Mouse (Mus musculus) embryonic facial prominence, embryonic 10.5 days (tissue): ENCODE measurements at regions not wholly inside any gene's neighbourhood (a gene's known extent, or its start where the extent isn't known, plus 50 kb on each side); places are given as distances from the start of the nearest gene placed in this dataset.
A peak's percentile ranks its signal among the peaks of the same experiment; 100 is the strongest.

Experiments used
- DNase-seq: peaks from one replicate; pipeline ENCODE4 v3.0.0-alpha.2; 2017; ENCODE audit warnings: low spot score
- H3K27ac ChIP-seq: fragments of 300-500 bp; sonication (generic); replicated peaks from 2 replicates; pipeline ENCODE4 v1.5.1; 2016; ENCODE audit warnings: mild to moderate bottlenecking
- H3K27me3 ChIP-seq: fragments of 300-500 bp; sonication (generic); replicated peaks from 2 replicates; pipeline ENCODE4 v1.6.1; 2016; ENCODE audit warnings: low read depth, mild to moderate bottlenecking; ENCODE audit not compliant: poor library complexity, severe bottlenecking
- H3K36me3 ChIP-seq: fragments of 300-500 bp; sonication (generic); replicated peaks from 2 replicates; pipeline ENCODE4 v1.6.1; 2016; ENCODE audit warnings: mild to moderate bottlenecking, moderate library complexity
- H3K4me1 ChIP-seq: fragments of 300-500 bp; sonication (generic); 2 replicates; pipeline ENCODE4 v1.6.1; 2016
- H3K4me3 ChIP-seq: fragments of 300-500 bp; sonication (generic); 2 replicates; pipeline ENCODE4 v1.5.1; 2016; ENCODE audit warnings: mild to moderate bottlenecking, moderate library complexity
- H3K9me3 ChIP-seq: fragments of 300-500 bp; sonication (generic); 2 replicates; pipeline ENCODE4 v1.6.1; 2016; ENCODE audit warnings: mild to moderate bottlenecking
- WGBS: fragments of 180-500 bp; shearing (Covaris S2); methylation state at CpG from one replicate; pipeline ENCODE4 v1.1.7; 2016; 5-methylcytosine and 5-hydroxymethylcytosine counted together

DNA sequence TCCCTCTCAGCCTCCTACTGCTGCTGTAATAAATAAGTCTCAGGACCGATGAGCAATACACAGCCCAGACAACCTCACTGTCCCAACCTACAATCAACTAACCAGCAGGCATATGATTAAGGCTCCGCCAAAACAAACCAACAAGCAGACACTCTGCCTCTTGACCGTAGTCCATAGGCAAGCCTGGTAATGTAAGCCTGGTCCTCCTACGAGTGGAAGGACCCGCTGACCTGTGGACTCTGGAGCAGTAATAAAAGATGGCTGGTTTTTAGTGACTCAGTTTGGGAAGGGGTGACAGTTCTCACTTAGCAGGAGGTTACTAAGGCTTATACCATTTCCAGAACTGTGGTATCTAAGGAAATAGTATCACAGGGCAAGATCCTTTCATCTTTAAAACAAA, 53.4 kb downstream of the Gm47996 start:
- WGBS, result 81% methylated on average over 5 of the region's 5 CpGs
- no peaks in the 10 kb centered on the region for H3K27me3 ChIP-seq
- no peak for DNase-seq
- H3K36me3 ChIP-seq, result no peaks in the 10 kb centered on the region
- no peak overlapping the region for H3K4me3 ChIP-seq
- H3K4me1 ChIP-seq, result 0 out of 2 replicates have a peak, but pooled peaks cover 8% of the 10 kb centered on the region
- H3K9me3 ChIP-seq, result no peaks in the 10 kb centered on the region
- no peak overlapping the region for H3K27ac ChIP-seq

- no peak overlapping the region for H3K4me3 ChIP-seq
- DNase-seq, result no peak
Observed at GRCm38 (mm10) chr1:151263830-151264229, 53.9 kb downstream of the Gm47996 start.

GRCm38 (mm10) chr1:151264789-151265188, 54.9 kb downstream of the Gm47996 start:
- Histone ChIP-seq H3K36me3 (no peaks in the 10 kb centered on the region), H3K27me3 (no peaks in the 10 kb centered on the region), H3K27ac (no peak overlapping the region), H3K4me1 (no peaks in the 10 kb centered on the region), H3K4me3 (no peak overlapping the region), H3K9me3 (no peaks in the 10 kb centered on the region)
- 94% methylated on average over 6 of the region's 6 CpGs for WGBS
- no peak for DNase-seq

More at GRCm38 (mm10) chr1:151263830-151264229, 53.9 kb downstream of the Gm47996 start:
- H3K4me1 ChIP-seq, result 0 out of 2 replicates have a peak, but pooled peaks cover 5% of the 10 kb centered on the region
- H3K9me3 ChIP-seq, result no peaks in the 10 kb centered on the region
- 75% methylated on average over 2 of the region's 2 CpGs for WGBS
- no peak overlapping the region for H3K27ac ChIP-seq
- no peaks in the 10 kb centered on the region for H3K27me3 ChIP-seq
- H3K36me3 ChIP-seq, result no peaks in the 10 kb centered on the region

DNA sequence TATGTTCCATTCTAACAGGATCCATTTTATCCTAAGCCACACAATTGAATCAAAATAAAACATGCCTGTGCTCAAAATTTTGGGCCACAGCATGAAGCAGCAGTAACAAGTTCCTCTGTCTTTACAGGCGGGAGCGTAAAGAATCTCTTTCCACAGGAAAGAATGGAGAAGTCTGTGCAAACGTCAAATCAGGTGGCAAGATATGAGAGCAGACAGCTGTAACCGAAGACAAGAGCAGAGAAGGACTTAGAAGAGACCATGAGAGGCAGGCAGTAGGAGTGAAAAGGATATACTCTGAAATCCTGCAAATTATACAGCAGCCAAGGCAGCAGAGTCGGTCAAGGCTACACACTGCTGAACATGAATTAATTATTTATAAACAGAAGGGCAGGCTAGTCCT, 55.7 kb downstream of the Gm47996 start:
- Histone ChIP-seq H3K4me1 (no peaks in the 10 kb centered on the region), H3K4me3 (no peak overlapping the region), H3K9me3 (no peaks in the 10 kb centered on the region), H3K27me3 (no peaks in the 10 kb centered on the region), H3K36me3 (no peaks in the 10 kb centered on the region), H3K27ac (no peak overlapping the region)
- DNase-seq, result no peak
- 80% methylated on average over 5 of the region's 5 CpGs for WGBS

DNA sequence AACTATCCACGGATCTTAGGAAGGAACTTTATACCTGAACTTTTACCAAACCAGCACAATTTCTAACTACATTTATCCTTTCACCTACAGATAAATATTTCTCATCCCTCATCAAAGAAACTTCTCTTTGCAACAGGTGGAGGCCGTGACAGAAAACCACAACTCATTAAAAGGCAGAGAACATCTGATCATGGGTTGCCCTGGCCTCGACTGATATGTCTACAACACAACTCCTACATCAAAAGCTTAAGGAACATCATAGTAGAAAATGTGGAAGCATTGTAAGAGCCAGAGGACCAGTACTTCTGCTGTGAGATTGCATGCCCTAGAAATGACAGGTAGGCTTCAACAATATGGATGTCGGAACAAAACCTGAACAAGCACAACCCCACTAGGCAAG, 56.8 kb downstream of the Gm47996 start:
- Histone ChIP-seq H3K4me3 (no peak overlapping the region), H3K4me1 (no peaks in the 10 kb centered on the region), H3K27me3 (no peaks in the 10 kb centered on the region), H3K9me3 (no peaks in the 10 kb centered on the region), H3K27ac (no peak overlapping the region), H3K36me3 (no peaks in the 10 kb centered on the region)
- DNase-seq, result no peak
- 89% methylated on average over 4 of the region's 4 CpGs for WGBS

DNA sequence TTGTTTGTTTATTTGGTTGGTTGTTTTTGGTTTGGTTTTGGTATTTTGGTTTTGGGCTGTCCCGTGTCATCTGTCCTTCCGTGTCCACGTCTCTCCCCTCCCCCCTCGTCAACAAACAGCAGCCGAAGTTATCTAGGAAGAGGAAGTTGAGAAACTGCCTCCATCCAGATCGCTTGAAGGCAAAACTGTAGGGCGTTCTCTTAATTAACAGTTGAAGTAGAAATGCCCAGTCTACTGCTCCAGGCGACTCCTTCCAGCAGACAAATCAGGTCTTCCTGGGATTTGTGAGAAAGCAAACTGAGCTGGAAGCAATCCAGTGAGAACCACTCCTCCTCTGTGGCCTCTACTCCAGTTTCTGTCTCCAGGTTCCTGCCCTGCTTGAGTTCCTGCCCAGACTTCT, 60.8 kb downstream of the Gm47996 start:
- no peaks in the 10 kb centered on the region for H3K4me1 ChIP-seq
- WGBS, result 79% methylated on average over 8 of the region's 8 CpGs
- H3K27me3 ChIP-seq, result no peaks in the 10 kb centered on the region
- no peak overlapping the region for H3K4me3 ChIP-seq
- DNase-seq, result no peak
- H3K36me3 ChIP-seq, result no peaks in the 10 kb centered on the region
- H3K27ac ChIP-seq, result no peak overlapping the region
- H3K9me3 ChIP-seq, result no peaks in the 10 kb centered on the region

DNA sequence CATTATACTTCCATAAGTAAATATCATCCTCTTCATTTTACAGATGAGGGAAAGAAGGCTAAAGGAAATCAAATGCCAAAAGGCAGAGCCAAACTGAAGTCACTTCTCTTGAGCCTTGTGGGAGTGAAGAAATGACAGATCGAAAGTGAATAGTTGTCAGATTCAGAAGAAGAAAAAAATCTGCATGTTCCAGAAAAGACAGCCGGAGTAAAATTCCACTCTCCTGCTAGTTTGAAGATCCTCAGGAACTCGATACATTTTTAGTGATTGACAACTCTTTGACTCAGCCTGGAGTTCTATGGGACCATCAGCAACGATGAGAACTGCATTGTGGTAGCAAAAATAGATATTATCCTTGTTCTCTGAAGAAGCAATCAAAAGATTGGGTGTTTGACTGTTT, 64.4 kb downstream of the Gm47996 start:
- no peak for DNase-seq
- 89% methylated on average over 4 of the region's 4 CpGs for WGBS
- H3K36me3 ChIP-seq, result no peaks in the 10 kb centered on the region
- H3K4me1 ChIP-seq, result no peaks in the 10 kb centered on the region
- no peak overlapping the region for H3K27ac ChIP-seq
- H3K9me3 ChIP-seq, result no peaks in the 10 kb centered on the region
- no peaks in the 10 kb centered on the region for H3K27me3 ChIP-seq
- no peak overlapping the region for H3K4me3 ChIP-seq

- no peak overlapping the region for H3K27ac ChIP-seq
- DNase-seq, result no peak
- WGBS, result 85% methylated on average over 3 of the region's 3 CpGs
- H3K27me3 ChIP-seq, result no peaks in the 10 kb centered on the region
- H3K4me1 ChIP-seq, result no peaks in the 10 kb centered on the region
- no peaks in the 10 kb centered on the region for H3K36me3 ChIP-seq
- H3K9me3 ChIP-seq, result no peaks in the 10 kb centered on the region
- H3K4me3 ChIP-seq, result no peak overlapping the region
Observed at GRCm38 (mm10) chr1:151275581-151275980, 65.7 kb downstream of the Gm47996 start.

DNA sequence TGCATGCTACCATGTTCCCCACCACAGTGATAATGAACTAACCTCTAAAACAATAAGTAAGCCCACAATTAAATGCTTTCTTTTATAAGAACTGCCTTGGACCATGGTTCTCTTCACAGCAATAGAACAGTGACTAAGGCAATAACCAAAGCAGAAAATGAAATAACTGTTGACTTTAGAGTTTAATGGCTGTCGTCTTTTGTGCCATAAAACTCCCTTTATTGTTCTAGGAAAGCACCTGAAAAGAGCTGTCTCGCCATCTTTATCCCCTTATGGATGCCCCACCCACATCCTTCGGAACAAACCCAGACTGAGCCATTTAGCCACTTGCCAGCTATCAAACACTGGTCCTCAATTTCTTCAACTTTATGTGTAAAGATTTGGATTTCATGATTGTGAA, 64.3 kb upstream of the Ivns1abp start:
- no peaks in the 10 kb centered on the region for H3K4me1 ChIP-seq
- no peaks in the 10 kb centered on the region for H3K36me3 ChIP-seq
- no peak for DNase-seq
- H3K9me3 ChIP-seq, result no peaks in the 10 kb centered on the region
- H3K4me3 ChIP-seq, result no peak overlapping the region
- H3K27me3 ChIP-seq, result no peaks in the 10 kb centered on the region
- 86% methylated on average over 3 of the region's 3 CpGs for WGBS
- H3K27ac ChIP-seq, result no peak overlapping the region

DNA sequence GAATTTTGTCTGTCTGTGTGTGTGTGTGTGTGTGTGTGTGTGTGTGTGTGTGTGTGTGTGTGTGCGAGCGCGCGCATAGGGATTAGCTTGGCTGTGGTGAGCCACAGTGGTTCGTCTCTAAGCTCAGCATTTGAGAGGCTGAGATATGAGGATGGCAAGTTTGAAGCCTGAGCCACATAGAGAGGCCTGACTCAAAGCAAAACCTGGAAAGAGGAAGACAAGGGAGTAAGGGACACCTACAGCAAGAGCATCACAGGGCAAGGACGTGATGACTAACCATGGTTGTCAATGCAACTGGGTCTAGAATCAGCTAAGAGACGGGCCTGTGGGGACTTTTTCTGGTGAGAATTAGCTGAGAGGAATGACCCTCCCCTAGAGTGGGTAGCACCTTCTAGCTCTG, 59.2 kb upstream of the Ivns1abp start:
- WGBS, result 93% methylated on average over 7 of the region's 7 CpGs
- Histone ChIP-seq H3K27ac (no peak overlapping the region), H3K9me3 (no peaks in the 10 kb centered on the region), H3K4me3 (no peak overlapping the region), H3K36me3 (no peaks in the 10 kb centered on the region), H3K27me3 (no peaks in the 10 kb centered on the region), H3K4me1 (peaks cover 6% of the 10 kb centered on the region)
- DNase-seq, result no peak

DNA sequence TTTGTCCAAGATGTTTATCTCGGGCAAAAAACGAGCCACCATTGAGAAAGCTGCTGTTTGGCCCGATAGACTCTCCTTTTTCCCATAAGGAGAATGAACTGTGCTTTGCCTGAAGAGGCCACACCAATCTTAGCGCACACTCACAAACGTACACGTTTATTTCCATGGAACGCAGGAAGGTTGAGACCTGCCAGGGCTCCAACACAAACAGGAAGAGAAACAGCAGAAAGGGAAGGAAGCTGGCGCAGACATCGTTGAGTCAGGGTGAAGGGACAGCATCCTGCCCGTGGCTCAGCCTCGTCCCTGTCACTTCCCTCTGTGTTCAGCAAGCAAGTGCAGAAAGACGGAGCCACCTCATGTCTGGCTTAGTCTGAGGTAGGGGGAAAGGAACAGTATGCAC, 56.8 kb upstream of the Ivns1abp start:
- 47% methylated on average over 12 of the region's 12 CpGs for WGBS
- peak; percentile 14 for DNase-seq
- peaks cover 6% of the 10 kb centered on the region for H3K4me1 ChIP-seq
- peak overlapping the region; percentile 5; the same call in 1 of the 2 replicates for H3K4me3 ChIP-seq
- H3K36me3 ChIP-seq, result no peaks in the 10 kb centered on the region
- no peaks in the 10 kb centered on the region for H3K27me3 ChIP-seq
- peak overlapping the region; percentile 35 for H3K27ac ChIP-seq
- H3K9me3 ChIP-seq, result no peaks in the 10 kb centered on the region

DNA sequence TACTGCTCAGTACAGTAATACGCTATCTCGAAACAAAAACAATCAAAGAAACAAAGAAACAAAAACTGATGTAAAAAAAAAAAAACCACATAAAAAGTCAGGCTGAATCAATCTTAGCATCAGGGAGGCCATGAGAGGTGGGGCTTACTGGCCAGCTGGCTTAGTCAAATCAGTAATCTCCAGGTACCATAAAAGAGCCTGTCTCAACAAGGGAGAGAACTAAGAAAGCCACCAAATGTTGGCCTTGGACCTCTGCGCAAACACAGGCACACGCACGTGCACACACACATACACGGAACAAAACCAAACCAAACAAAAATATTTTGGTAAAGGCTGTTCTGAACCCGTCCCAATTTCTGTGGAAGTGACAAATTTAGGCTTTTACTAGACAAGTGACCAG, 55.2 kb upstream of the Ivns1abp start:
- 88% methylated on average over 7 of the region's 7 CpGs for WGBS
- H3K27me3 ChIP-seq, result no peaks in the 10 kb centered on the region

DNA sequence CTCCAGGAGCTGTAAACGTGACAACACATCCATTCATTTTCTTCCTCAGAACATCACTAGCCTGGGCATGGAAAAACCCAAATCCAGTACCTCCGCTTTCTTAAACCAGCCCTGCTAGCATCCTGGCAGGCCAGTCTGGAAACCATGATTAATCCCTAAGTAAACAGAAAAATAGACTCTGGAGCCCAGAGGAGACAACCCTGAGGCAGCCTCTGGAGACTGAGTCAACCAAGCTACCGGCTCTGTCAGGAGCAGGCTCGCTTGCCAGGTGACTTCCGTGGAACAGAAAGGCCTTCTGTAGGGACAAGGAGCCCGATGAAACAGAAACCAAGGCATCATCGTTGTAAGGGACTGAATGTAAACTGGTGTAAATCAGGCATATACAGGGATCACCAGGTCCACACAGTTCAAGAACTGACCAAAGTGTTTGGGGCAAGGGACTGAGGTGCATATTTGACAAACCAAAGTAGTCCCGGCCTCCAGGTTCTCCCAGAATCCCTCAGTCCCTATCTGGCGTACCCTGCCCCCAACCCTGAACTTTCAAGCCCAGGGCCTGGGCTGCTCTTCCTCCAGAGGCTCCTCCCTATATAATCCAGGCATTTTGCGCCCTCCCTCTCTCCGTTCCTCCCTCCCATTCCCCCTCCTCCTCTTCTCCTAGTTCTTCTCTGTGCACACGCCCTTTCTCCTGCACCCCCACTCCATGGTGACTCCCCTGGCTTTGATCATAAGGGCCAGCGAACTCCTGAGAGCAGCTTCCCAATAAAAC, 54.6 kb upstream of the Ivns1abp start:
- H3K9me3 ChIP-seq, result no peaks in the 10 kb centered on the region
- no peak overlapping the region for H3K27ac ChIP-seq
- peaks cover 6% of the 10 kb centered on the region for H3K4me1 ChIP-seq
- no peaks in the 10 kb centered on the region for H3K36me3 ChIP-seq
- no peaks in the 10 kb centered on the region for H3K27me3 ChIP-seq
- H3K4me3 ChIP-seq, result no peak overlapping the region
- DNase-seq, result no peak
- 75% methylated on average over 13 of the region's 13 CpGs for WGBS

More for the DNA sequence above, 55.2 kb upstream of the Ivns1abp start:
- H3K9me3 ChIP-seq, result no peaks in the 10 kb centered on the region
- no peaks in the 10 kb centered on the region for H3K36me3 ChIP-seq
- H3K27ac ChIP-seq, result no peak overlapping the region
- peaks cover 6% of the 10 kb centered on the region for H3K4me1 ChIP-seq
- no peak for DNase-seq
- no peak overlapping the region for H3K4me3 ChIP-seq
